Mouse (Mus musculus) T-helper 17 cell (primary cell): ENCODE measurements at regions not wholly inside any gene's neighbourhood (a gene's known extent, or its start where the extent isn't known, plus 50 kb on each side); places are given as distances from the start of the nearest gene placed in this dataset.

Experiments used
- in situ Hi-C, 2 experiments: fragments of 300-600 bp; cut with MboI, MseI; formaldehyde crosslinking; loops; 1 replicate in 1 of 2; 2 replicates in 1 of 2; pipeline ENCODE4 v1.15.1; 2025; ENCODE audit warnings: high pct_unique_total_duplicates in 2 of 2

DNA sequence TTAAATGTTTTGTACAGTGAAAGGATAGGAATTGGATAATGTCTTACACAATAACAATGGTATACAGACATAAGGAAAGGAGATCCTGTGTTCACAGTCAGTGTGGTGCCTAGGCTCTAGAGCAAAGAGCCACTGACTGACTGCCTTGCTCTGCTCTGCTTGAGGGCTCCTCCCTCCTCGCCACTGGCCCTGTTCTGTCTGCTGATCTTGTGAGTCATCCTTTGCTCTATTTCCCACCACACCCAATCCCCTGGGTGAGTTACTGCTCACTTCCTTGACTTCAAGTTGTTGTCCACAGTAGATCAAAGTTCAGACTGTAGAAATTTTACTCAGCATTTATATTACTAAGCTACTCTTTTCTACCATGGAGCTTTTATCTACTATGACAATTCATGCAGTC, 117.3 kb downstream of the Tmsb4x start:
- in situ Hi-C loops, result no loop called here

DNA sequence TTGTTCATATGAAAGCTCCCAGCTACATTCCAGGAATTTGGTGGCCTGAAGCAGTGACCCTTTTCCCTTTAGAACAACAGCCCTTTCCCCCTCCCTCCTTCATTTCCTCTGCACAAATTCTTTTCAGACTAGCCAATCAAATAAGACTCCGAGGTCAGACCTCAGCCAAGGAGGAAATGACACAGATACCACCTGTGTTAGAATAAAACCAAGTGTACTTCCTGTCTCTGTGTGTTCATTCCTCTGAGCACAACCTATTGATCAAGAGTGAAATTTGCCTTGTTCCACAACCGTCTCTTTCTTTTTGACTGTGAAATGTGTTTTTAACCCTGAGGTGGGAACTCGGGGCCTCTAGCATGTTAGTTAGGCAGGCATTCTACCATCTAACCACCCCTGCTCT, 120.2 kb downstream of the Tmsb4x start:
- in situ Hi-C loops, result no loop called here

DNA sequence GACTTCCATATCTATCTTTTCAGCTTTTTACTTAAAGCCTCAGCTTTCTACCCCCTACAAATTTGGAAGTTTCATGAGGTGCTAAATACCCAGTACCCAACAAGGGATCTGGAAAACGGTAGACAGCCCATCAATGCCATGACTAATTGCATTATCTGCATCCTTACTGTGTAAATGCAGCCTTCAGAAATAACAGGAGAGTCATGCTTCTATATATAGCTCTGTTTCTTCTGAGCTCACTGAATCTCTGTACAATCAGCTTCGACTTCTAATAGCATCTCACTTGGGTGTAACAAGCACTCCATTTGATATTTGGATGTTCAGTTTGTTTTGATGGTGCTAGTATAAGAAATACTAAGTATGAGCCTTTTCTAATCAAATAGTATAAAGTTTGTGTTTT, 120.7 kb downstream of the Tmsb4x start:
- in situ Hi-C loops, result no loop called here

DNA sequence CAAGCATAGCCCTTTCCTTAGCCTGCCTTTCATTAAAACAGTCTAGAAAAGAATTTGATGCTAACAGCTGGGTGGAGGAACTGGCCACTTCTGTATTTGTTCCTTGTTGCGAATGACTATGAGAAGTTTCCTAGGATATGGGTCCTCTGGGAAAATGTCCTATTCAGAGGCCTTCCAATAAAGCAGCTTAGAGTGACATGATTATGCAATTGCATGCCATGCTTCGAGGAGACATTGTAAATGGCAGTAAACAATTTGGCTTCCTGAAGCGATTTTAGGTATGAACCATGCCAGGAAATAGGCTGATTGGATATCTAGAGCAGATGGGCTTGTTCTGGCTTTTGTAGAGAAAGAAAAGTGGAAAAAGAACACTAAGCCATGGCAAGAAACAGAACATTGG, 128.3 kb downstream of the Tmsb4x start:
- in situ Hi-C loops, result loop anchor here in 1 of 2 experiments (5.0 kb wide), 1 partner anchor 419 kb away; no protein-coding TSS in a partner anchor

DNA sequence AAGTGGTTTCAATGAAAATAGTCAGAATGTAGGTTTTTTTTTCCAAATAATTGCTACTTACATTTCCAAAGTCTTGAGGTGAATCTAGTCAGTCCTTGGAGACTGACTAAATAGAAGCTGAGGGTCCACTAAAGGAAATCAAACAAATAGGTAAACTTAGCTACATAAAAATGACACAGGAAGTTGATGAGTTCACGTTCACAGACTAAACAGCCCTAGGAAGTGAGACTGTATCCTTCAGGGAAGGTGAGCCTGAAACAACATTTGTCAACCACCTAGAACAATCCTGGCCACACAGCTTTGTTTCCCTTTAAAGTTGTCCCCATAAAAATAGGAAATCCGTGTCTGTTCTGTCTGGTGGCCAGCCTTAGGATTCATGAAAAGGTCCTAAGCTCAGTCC, 140.0 kb downstream of the Tmsb4x start:
- in situ Hi-C loops, result no loop called here

DNA sequence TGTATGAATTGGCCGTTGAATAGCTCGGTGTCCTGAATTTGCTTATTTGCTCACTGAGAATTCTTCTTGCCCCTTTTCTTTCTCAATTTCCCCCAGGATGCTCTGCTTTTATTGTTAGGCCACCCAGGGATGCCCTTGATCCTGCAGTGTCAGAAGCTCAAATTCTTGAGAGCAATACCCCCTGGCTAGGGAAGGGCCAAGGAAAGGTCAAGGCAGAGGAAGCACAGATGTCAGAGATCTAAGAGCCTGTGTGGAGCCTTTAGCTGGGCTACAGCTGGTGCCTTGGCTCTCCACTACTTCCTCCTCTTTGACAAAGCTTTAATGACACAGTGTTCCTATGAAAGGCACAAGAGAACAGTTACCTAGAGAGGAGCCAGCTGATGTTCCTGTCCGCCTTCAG, 141.2 kb downstream of the Tmsb4x start:
- in situ Hi-C loops, result no loop called here

DNA sequence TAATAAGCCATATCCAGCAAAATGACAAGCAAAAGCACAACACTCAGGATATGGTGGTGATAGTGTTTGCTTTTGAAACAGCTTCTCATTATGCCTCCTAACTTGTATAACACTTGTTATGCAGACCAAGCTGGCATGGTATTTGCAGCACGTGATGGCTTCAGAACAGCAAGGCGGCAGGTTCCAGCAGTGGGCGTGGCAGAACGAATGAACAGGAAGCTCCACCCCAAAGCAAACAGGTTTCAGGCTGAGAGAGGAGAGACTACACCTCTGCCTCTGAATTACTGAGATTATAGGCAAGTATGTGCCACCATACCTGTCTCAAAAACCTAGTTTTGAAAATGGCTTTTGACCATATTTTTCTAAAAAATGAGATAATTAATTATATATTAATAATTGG, 145.2 kb downstream of the Tmsb4x start:
- in situ Hi-C loops, result no loop called here

DNA sequence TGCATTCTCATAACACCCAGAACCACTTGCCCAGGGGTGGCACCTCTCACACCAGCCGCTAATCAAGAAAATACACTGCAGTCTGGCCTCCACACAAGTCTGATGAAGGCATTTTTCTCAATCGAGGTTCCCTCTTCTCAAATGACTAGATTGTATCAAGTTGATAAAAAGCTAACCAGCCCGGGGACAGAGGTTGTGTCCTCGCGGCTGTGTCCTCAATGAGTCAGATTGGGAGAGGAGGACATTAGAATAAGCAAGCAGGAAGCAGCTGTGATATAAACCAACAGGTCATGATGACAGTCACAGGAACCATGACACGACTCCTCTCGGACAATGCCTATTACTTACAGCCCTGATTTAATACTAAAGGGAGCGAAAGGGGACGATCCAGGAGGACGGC, 156.7 kb downstream of the Tmsb4x start:
- in situ Hi-C loops, result no loop called here

DNA sequence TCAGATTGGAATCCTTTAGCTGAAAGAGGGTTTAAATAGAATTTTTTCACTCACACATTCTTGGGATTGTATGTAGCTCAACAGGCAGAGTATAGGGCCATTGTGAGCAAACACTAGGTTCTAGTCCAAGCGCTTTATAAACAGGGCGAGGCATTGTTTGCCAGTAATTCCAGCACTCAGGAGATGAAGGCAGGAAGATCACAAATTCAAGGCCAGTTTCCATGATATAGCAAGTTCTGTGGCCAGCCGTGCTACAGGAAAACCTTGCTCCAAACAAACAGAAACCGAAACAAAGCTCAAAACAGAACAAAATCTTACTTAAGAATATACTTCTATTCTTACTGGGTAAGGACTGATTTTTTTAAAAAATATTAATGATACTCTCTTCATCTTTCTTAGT, 159.0 kb downstream of the Tmsb4x start:
- in situ Hi-C loops, result no loop called here

DNA sequence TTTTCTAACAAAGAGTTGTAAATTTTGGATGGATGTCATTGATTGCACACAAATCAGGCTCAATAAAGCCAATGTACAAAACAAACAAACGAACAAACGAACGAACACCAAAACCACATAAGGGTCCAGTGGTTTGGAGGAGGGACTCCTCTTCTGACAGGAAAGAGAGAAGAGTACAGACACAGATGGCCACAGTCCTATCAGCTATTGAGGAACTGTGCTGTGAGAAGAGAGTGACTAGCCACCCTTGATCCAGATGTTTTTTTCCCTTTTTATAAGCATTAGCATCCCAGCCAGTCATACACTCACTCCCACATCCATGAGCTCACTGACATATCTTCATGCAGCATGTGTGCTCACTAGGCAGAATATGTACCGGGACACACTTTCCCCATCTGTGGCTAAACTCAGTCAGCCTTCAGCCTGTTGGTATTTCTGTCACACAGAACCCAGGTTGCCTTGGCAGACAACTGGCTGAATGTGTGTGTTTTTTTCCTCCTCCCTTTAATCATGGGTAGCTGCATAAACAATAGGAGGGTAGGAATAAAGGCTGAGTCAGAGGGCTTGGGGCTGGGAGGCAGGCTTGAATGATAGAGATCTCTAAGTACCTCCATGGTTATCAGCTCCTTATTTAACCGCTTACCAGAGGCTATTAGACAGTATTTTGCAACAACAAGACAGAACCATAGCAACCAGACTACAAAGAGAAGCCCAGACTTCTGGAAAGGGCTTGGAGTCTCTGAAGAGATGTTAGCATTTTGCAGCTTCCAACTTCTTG, 159.7 kb downstream of the Tmsb4x start:
- in situ Hi-C loops, result no loop called here

DNA sequence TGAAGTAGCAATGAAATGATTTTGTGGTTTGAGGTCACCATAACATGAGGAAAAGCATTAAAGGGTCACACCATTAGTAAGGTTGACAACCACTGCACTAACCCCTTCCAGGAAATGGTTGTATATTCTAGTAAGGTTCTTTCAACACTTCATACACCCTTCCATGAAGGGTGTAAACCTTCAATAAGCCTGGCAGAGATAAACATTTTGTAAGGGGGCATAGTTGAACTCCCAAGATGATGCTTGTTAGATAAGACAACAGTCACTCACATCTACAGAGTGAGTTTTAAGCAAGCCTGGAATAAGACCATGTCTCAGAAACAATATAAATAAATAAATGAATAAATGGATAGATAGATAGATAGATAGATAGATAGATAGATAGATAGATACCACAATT, 171.1 kb downstream of the Tmsb4x start:
- in situ Hi-C loops, result no loop called here

DNA sequence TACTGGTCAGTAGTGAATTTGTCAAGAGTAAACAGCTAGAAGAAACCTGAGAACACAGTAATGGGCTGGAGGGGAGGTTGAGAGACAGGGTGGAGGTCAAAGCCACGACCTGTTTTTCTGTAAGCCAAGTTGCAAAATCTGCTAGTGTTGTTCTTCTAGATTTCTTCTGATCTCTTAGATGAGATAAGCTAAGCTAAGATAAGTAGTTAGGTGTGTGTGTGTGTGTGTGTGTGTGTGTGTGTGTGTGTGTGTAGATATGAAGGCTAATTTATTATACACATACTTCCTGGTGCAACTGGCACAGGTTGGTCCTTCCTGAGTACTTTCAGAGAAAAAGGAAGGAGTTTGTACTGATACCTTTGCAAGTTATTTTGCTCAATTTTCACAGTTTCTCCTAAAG, 172.8 kb downstream of the Tmsb4x start:
- in situ Hi-C loops, result no loop called here

DNA sequence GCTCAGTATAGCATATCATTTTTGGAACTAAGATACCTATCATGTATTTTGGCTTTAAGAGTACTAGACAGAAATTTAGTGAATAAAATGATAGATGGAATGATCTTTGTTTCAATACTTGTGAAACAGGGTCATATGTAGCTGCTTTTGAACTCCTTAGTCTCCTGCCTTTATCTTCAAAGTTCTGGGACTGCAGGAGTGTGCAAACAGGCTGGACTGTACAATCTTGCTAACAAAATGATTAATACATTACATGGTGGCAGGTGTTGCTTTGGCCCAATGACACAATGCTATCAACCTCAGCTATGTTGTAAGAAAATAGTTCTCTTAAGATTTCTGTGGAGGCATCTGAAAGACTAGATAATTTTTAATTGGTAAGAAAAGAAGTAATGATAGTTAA, 173.5 kb downstream of the Tmsb4x start:
- in situ Hi-C loops, result no loop called here

DNA sequence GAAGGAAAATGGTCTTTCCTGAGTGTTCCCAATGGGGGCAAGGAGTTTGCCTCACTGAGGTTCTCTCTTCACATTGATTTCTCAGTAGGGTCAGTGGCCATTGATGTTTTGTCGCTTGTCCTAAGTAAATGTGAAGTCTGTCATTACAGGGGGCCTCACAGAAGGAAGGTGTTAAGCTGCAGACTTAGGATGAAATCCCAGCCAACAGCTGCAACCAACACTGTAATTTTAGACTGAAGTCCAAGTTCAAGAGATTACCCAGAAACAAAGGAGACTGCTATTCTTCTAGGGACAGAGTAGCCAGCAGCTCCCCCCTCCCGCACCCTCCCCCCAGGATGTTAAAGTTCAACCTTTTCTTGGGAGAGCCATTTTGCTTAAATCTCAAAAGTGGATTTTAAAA, 176.0 kb downstream of the Tmsb4x start:
- in situ Hi-C loops, result no loop called here

DNA sequence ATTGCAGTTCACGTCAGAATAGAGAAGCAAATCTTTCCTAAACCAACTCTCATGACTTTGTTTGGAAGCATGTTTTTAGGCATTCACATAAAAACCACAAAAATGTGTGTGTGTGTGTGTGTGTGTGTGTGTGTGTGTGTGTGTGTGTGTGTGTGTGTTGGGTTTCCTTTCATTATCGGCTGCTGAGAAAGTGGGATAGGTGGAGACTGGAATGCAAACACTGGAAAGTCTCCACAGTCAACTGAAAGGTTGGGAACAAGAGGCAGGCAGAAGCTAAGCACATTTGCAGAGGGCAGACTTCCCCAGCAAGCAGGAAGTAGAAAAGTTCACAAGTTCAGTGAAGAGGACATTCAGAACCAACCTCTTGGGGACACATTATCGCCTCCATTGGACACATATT, 176.5 kb downstream of the Tmsb4x start:
- in situ Hi-C loops, result no loop called here

DNA sequence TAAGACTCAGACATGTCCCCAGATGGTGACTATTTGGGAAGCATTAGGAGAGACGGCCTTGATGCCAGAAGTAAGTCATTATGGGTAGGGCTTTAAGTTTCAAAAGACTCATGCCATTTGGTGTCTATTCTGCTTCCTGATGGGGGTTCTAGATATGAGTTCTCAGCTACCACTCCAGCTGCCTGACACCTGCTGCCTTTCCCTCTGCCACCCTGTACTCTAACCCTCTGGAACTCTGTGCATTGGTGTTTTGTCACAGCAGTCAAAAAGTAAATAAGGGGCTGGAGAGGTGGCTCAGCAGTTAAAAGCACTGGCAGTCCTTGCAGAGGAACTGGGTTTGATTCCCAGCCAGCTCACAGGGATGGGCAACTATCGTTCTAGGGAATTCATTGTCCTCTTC, 177.6 kb downstream of the Tmsb4x start:
- in situ Hi-C loops, result no loop called here

DNA sequence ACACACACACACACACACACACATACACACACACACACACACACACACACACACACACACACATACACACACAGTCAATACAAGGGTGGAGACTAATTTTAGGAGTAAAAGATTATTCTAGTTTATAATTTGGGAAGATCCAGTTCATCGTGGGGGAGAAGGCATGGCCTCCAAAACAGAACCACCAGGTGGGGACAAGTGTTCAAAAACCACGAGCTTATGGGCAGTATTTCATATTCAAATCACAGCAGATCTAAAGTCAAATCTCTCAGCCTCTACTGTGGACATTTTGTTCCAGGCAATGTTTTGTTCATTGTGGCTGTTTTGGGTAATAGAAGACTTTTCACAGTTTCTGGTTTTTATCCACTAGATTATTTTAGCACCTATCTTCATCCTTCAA, 193.5 kb downstream of the Tmsb4x start:
- in situ Hi-C loops, result no loop called here

DNA sequence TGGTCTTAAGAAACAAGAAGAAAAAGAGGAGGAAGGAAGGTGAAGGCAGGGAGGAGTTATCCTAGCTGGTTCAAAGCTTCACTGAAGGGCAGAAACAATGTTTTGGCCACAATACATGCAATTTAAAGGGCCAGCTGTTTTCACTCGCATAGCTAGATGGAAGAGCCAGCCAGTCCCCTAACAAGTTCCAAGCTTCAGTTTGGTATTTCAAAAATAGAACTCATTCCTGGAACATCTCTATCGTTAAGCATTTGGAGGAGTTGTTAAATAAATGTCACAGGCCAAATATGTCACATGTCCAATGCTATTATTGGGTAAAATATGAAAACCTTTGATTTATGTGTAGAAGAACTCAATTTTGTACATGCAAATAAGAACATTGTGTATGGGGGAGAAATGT, 194.8 kb downstream of the Tmsb4x start:
- in situ Hi-C loops, result no loop called here

DNA sequence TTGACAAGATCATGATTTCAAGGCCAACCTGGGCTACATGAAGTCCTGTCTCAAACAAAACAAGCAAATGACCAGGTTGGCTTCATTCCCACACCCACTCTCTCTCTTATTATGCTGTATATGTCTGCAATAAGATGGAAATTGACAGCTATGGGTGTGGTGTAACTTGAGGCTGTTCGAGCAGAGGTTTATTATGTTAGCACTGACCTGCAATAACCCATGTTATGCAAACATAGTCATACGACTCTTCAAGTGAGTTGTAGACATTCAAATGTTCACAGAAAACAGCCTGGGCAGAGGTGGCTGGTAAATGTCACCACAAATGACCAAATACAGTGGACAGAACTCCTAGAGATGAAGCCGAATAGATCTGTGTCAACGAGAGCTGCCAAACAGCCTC, 196.2 kb downstream of the Tmsb4x start:
- in situ Hi-C loops, result no loop called here

DNA sequence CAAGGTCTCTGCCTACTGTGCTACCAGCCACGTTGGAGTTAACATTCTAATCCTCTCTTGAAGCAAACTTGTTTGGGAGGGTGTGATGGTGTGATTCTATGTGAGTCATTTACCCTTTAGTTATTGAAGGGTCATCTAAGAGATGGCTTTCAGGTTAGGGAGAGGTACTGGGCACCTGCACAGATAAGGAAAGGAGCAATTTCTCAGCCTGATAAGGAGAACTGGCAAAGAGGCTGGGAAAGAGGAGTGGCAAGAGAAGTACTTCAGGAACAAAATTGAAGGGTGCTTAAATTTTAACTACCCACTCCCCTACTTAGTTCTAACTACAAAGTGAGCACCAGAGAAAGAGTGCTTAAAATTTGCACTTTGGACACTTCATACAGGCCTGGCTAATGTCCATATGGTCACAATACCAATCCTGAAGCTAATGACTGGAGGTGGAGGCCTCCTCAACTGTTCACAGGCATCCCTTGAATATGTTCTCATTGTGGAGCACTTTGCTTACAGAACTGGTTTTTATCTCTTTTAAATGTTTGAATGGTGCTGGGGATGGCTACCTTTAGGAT, 197.1 kb downstream of the Tmsb4x start:
- in situ Hi-C loops, result no loop called here

DNA sequence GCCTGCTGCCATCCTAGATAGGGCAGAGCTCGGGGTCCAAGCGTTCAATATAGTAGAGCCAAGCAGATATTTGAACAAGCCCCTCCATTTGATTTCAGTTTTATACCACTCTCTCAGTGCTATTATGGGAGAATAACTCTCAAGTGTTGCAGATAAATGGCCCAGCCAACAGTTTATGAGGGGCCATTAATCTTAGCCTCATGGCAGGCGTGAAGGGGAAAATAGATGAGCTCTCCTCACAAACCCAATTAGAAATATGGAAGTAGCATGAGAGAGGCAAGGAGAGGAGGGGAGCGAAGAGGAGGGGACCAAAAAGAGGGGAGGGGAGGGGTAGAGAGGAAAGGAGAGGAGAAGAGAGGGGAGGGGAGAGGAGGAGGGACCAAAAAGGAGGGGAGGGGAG, 213.3 kb downstream of the Tmsb4x start:
- in situ Hi-C loops, result no loop called here

DNA sequence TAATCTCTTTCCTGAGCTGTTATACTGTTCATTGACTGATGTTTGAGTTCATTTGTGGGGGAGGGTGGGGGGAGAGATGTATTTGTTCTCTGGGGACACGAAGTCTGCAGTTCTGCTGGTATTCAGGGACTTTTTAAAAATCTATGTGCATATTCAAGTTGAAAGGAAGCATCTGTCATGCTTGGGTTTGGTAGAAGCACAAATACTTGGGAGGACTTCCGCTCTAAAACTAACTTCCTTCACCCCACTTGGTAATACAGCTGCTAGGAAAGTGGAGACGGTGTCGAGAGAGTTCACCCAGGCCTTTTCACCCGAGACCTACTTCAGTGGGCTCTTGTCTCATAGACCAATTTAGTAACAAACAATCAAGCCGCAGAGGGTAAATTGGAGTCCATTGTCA, 228.1 kb downstream of the Tmsb4x start:
- in situ Hi-C loops, result no loop called here

DNA sequence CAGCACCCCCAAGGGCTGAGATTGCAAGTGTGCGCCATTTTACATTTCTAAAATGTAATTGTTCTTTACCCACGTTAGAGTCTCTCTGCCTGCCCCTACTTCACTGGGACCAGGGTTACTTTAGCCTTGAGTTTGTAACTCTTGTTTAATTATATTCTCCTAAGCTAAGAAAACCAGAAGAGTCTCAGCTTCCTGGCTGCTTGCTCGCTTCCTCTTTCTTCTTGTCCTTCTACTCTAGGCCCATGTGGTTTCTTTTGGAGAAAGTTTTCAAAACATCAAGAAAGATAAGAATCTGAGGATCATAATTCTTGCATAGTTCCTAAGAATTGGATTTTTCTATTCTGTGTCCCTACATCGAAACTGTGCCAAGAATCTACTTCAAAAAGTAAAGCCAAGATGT, 228.6 kb downstream of the Tmsb4x start:
- in situ Hi-C loops, result no loop called here

DNA sequence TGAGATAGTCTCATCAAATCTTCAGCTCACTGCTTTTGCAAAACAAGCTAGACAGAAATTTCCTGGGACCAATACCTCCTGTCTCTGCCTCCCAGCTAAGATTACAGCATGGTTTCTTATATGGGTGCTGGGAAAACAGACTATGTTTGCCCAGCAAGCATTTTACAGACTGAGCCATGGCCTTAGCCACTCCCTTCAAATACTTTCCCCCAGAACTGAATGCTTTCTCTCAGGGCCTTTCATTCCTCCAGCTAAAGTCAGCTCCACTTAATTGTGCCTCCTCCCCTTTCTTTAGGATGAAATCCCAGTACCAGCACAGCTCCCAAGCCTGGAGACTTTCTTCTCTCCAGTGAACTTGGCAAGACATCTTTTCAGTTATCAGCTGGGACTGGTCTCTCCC, 232.1 kb downstream of the Tmsb4x start:
- in situ Hi-C loops, result no loop called here
